Mouse (Mus musculus) midbrain, embryonic 13.5 days (tissue): ENCODE measurements at regions not wholly inside any gene's neighbourhood (a gene's known extent, or its start where the extent isn't known, plus 50 kb on each side); places are given as distances from the start of the nearest gene placed in this dataset.

Experiments used
- ATAC-seq: fragments of 200-750 bp; cut with Nextera tagmentation; 2 replicates; pipeline ENCODE4 v1.8.0; 2017; ENCODE audit warnings: mild to moderate bottlenecking, moderate TSS enrichment, moderate library complexity
- H3K27ac ChIP-seq: fragments of 300-500 bp; sonication (generic); 2 replicates; pipeline ENCODE4 v1.5.1; 2015; ENCODE audit warnings: inconsistent platforms, mild to moderate bottlenecking, moderate library complexity
- H3K27me3 ChIP-seq: fragments of 300-500 bp; sonication (generic); 2 replicates; pipeline ENCODE4 v1.6.1; 2015; ENCODE audit warnings: mild to moderate bottlenecking, inconsistent platforms
- H3K36me3 ChIP-seq: fragments of 300-500 bp; sonication (generic); 2 replicates; pipeline ENCODE4 v1.6.1; 2015; ENCODE audit warnings: mild to moderate bottlenecking, inconsistent platforms
- H3K4me1 ChIP-seq: fragments of 300-500 bp; sonication (generic); replicated peaks from 2 replicates; pipeline ENCODE4 v1.6.1; 2015; ENCODE audit warnings: inconsistent platforms
- H3K4me2 ChIP-seq: fragments of 300-500 bp; sonication (generic); replicated peaks from 2 replicates; pipeline ENCODE4 v1.6.1; 2015; ENCODE audit warnings: moderate library complexity, mild to moderate bottlenecking, inconsistent platforms
- H3K4me3 ChIP-seq: fragments of 300-500 bp; sonication (generic); replicated peaks from 2 replicates; pipeline ENCODE4 v1.5.1; 2015; ENCODE audit warnings: mild to moderate bottlenecking, inconsistent platforms
- H3K9ac ChIP-seq: fragments of 300-500 bp; sonication (generic); replicated peaks from 2 replicates; pipeline ENCODE4 v1.6.1; 2015; ENCODE audit warnings: mild to moderate bottlenecking, inconsistent platforms
- H3K9me3 ChIP-seq: fragments of 300-500 bp; sonication (generic); 2 replicates; pipeline ENCODE4 v1.6.1; 2016; ENCODE audit warnings: mild to moderate bottlenecking, inconsistent platforms
- WGBS: fragments of 180-500 bp; shearing (Covaris S2); methylation state at CpG from one replicate; pipeline ENCODE4 v1.1.7; 2015; 5-methylcytosine and 5-hydroxymethylcytosine counted together

- Histone ChIP-seq H3K9ac (no peak overlapping the region), H3K9me3 (no peaks in the 10 kb centered on the region; the same call in 1 of the 2 replicates), H3K27ac (peak overlapping the region; percentile 51), H3K4me1 (peaks cover 20% of the 10 kb centered on the region), H3K4me2 (no peak overlapping the region), H3K4me3 (no peak overlapping the region), H3K27me3 (peaks cover 3% of the 10 kb centered on the region; the same call in 1 of the 2 replicates), H3K36me3 (no peaks in the 10 kb centered on the region)
- ATAC-seq = peak; percentile 87
- 5% methylated on average over 9 of the region's 9 CpGs for WGBS
Measured at GRCm38 (mm10) chr13:48316747-48317146, 55.7 kb downstream of the Id4 start.

GRCm38 (mm10) chr13:48317457-48317856 lies 56.4 kb downstream of the Id4 start:
- H3K4me1 ChIP-seq = peaks cover 20% of the 10 kb centered on the region
- no peaks in the 10 kb centered on the region; the same call in 1 of the 2 replicates for H3K9me3 ChIP-seq
- no peak overlapping the region for H3K4me2 ChIP-seq
- H3K27ac ChIP-seq = peak overlapping the region; percentile 53; the same call in 1 of the 2 replicates
- H3K4me3 ChIP-seq = no peak overlapping the region
- H3K36me3 ChIP-seq = no peaks in the 10 kb centered on the region
- H3K9ac ChIP-seq = no peak overlapping the region
- peaks cover 3% of the 10 kb centered on the region; the same call in 1 of the 2 replicates for H3K27me3 ChIP-seq
- no peak for ATAC-seq
- 16% methylated on average over 7 of the region's 7 CpGs for WGBS

GRCm38 (mm10) chr13:48319001-48319400 lies 58.0 kb downstream of the Id4 start:
- no peak for ATAC-seq
- Histone ChIP-seq H3K9ac (no peak overlapping the region), H3K4me1 (peaks cover 24% of the 10 kb centered on the region), H3K36me3 (no peaks in the 10 kb centered on the region), H3K9me3 (no peaks in the 10 kb centered on the region; the same call in 1 of the 2 replicates), H3K4me3 (no peak overlapping the region), H3K27ac (no peak overlapping the region), H3K27me3 (peaks cover 3% of the 10 kb centered on the region; the same call in 1 of the 2 replicates), H3K4me2 (no peak overlapping the region)
- whole genome bisulfite sequencing = 87% methylated on average over 7 of the region's 7 CpGs

- WGBS = 6% methylated on average over 8 of the region's 8 CpGs
- peak overlapping the region; percentile 56 for H3K27ac ChIP-seq
- H3K27me3 ChIP-seq = no peaks in the 10 kb centered on the region; the same call in 1 of the 2 replicates
- no peaks in the 10 kb centered on the region for H3K36me3 ChIP-seq
- no peak overlapping the region for H3K4me3 ChIP-seq
- 0 out of 2 replicates have a peak, but pooled peaks have one; percentile 50 for ATAC-seq
- H3K9me3 ChIP-seq = no peaks in the 10 kb centered on the region
- H3K9ac ChIP-seq = no peak overlapping the region
- peak overlapping the region; percentile 15; the same call in 1 of the 2 replicates for H3K4me2 ChIP-seq
- peaks cover 10% of the 10 kb centered on the region for H3K4me1 ChIP-seq
Measured at GRCm38 (mm10) chr13:48324290-48324718, 63.3 kb downstream of the Id4 start.

- no peak for ATAC-seq
- H3K27me3 ChIP-seq = no peaks in the 10 kb centered on the region; the same call in 1 of the 2 replicates
- no peaks in the 10 kb centered on the region for H3K4me1 ChIP-seq
- WGBS = 93% methylated on average over 11 of the region's 11 CpGs
- no peak overlapping the region for H3K9ac ChIP-seq
- H3K4me3 ChIP-seq = no peak overlapping the region
- no peaks in the 10 kb centered on the region for H3K36me3 ChIP-seq
- no peak overlapping the region for H3K4me2 ChIP-seq
- H3K9me3 ChIP-seq = no peaks in the 10 kb centered on the region
- no peak overlapping the region for H3K27ac ChIP-seq
Measured at GRCm38 (mm10) chr13:48330619-48331018, 69.6 kb downstream of the Id4 start.

GRCm38 (mm10) chr13:48336135-48336534 lies 75.1 kb downstream of the Id4 start:
- WGBS = 70% methylated on average over 13 of the region's 13 CpGs
- Histone ChIP-seq H3K4me3 (no peak overlapping the region), H3K4me1 (no peaks in the 10 kb centered on the region), H3K36me3 (no peaks in the 10 kb centered on the region), H3K9ac (no peak overlapping the region), H3K9me3 (no peaks in the 10 kb centered on the region), H3K4me2 (no peak overlapping the region), H3K27ac (no peak overlapping the region), H3K27me3 (no peaks in the 10 kb centered on the region)
- no peak for ATAC-seq

- 79% methylated on average over 11 of the region's 11 CpGs for WGBS
- H3K36me3 ChIP-seq = no peaks in the 10 kb centered on the region
Measured at GRCm38 (mm10) chr13:48336602-48337001, 75.6 kb downstream of the Id4 start.

GRCm38 (mm10) chr13:48338561-48338960 lies 77.5 kb downstream of the Id4 start:
- H3K4me3 ChIP-seq = no peak overlapping the region
- no peaks in the 10 kb centered on the region for H3K4me1 ChIP-seq
- no peak overlapping the region for H3K27ac ChIP-seq
- no peaks in the 10 kb centered on the region for H3K27me3 ChIP-seq
- H3K4me2 ChIP-seq = no peak overlapping the region
- 71% methylated on average over 6 of the region's 6 CpGs for WGBS
- ATAC-seq = no peak
- H3K9me3 ChIP-seq = no peaks in the 10 kb centered on the region
- H3K36me3 ChIP-seq = no peaks in the 10 kb centered on the region
- no peak overlapping the region for H3K9ac ChIP-seq

More at GRCm38 (mm10) chr13:48336602-48337001, 75.6 kb downstream of the Id4 start:
- no peaks in the 10 kb centered on the region for H3K27me3 ChIP-seq
- H3K4me3 ChIP-seq = no peak overlapping the region
- H3K27ac ChIP-seq = no peak overlapping the region
- no peak overlapping the region for H3K9ac ChIP-seq
- H3K9me3 ChIP-seq = no peaks in the 10 kb centered on the region
- ATAC-seq = no peak
- no peak overlapping the region for H3K4me2 ChIP-seq
- H3K4me1 ChIP-seq = no peaks in the 10 kb centered on the region

- H3K9ac ChIP-seq = no peak overlapping the region
- H3K4me3 ChIP-seq = no peak overlapping the region
- no peaks in the 10 kb centered on the region for H3K36me3 ChIP-seq
- peaks cover 22% of the 10 kb centered on the region for H3K4me1 ChIP-seq
- no peak overlapping the region for H3K27ac ChIP-seq
- no peaks in the 10 kb centered on the region; the same call in 1 of the 2 replicates for H3K27me3 ChIP-seq
- ATAC-seq = peak; percentile 45; the same call in 1 of the 2 replicates
- H3K9me3 ChIP-seq = no peaks in the 10 kb centered on the region
- 55% methylated on average over 9 of the region's 9 CpGs for WGBS
- no peak overlapping the region for H3K4me2 ChIP-seq
Measured at GRCm38 (mm10) chr13:48350124-48350523, 89.1 kb downstream of the Id4 start.

GRCm38 (mm10) chr13:48350955-48351354 lies 89.9 kb downstream of the Id4 start:
- peak; percentile 48 for ATAC-seq
- no peak overlapping the region for H3K27ac ChIP-seq
- H3K27me3 ChIP-seq = no peaks in the 10 kb centered on the region; the same call in 1 of the 2 replicates
- WGBS = 22% methylated on average over 11 of the region's 11 CpGs
- no peaks in the 10 kb centered on the region for H3K9me3 ChIP-seq
- no peak overlapping the region for H3K4me3 ChIP-seq
- no peak overlapping the region for H3K9ac ChIP-seq
- H3K4me2 ChIP-seq = no peak overlapping the region
- peaks cover 22% of the 10 kb centered on the region for H3K4me1 ChIP-seq
- H3K36me3 ChIP-seq = no peaks in the 10 kb centered on the region

GRCm38 (mm10) chr13:48357118-48357517 lies 96.1 kb downstream of the Id4 start:
- Histone ChIP-seq H3K9me3 (no peaks in the 10 kb centered on the region), H3K4me1 (no peaks in the 10 kb centered on the region), H3K4me3 (no peak overlapping the region), H3K27me3 (no peaks in the 10 kb centered on the region), H3K4me2 (no peak overlapping the region), H3K36me3 (no peaks in the 10 kb centered on the region), H3K9ac (no peak overlapping the region), H3K27ac (no peak overlapping the region)
- ATAC-seq = no peak
- WGBS = 94% methylated on average over 1 of the region's 1 CpGs

- Histone ChIP-seq H3K27me3 (no peaks in the 10 kb centered on the region), H3K4me1 (no peaks in the 10 kb centered on the region), H3K36me3 (no peaks in the 10 kb centered on the region), H3K9me3 (no peaks in the 10 kb centered on the region), H3K9ac (no peak overlapping the region), H3K27ac (no peak overlapping the region), H3K4me2 (no peak overlapping the region), H3K4me3 (no peak overlapping the region)
- 96% methylated on average over 7 of the region's 7 CpGs for WGBS
- ATAC-seq = no peak
Measured at GRCm38 (mm10) chr13:48357640-48358039, 96.6 kb downstream of the Id4 start.

GRCm38 (mm10) chr13:48371060-48371459 lies 110.0 kb downstream of the Id4 start:
- whole genome bisulfite sequencing = 19% methylated on average over 9 of the region's 9 CpGs

More at GRCm38 (mm10) chr13:48371060-48371459, 110.0 kb downstream of the Id4 start:
- no peaks in the 10 kb centered on the region for H3K36me3 ChIP-seq
- H3K4me2 ChIP-seq = no peak overlapping the region
- H3K9me3 ChIP-seq = no peaks in the 10 kb centered on the region
- no peak overlapping the region for H3K4me3 ChIP-seq
- no peak overlapping the region for H3K9ac ChIP-seq
- 0 out of 2 replicates have a peak, but pooled peaks cover 3% of the 10 kb centered on the region for H3K27me3 ChIP-seq
- H3K27ac ChIP-seq = no peak overlapping the region
- H3K4me1 ChIP-seq = peaks cover 8% of the 10 kb centered on the region; the same call in 1 of the 2 replicates
- no peak for ATAC-seq
